Mouse (Mus musculus) forebrain, postnatal 0 days (tissue): Measurements from ENCODE around the gene Gm29564. TPM values are rescaled to one million over a fixed set of nuclear protein-coding genes. Genes with fewer than 3 reads are reported as not detected.
"Not testable (repeated sequence)": the region's sequence is repeated elsewhere in the genome, so short reads cannot be mapped to it uniquely, and the experiment has no call there.

Experiments
- ATAC-seq: fragments of 200-750 bp; cut with Nextera tagmentation; 2 replicates; pipeline ENCODE4 v1.8.0; 2017; ENCODE audit warnings: mild to moderate bottlenecking, moderate library complexity
- DNase-seq: peaks from one replicate; pipeline ENCODE4 v3.0.0-alpha.2; 2015
- H3K27ac ChIP-seq: fragments of 300-500 bp; sonication (generic); 2 replicates; pipeline ENCODE4 v1.5.1; 2014; ENCODE audit warnings: low read depth, mild to moderate bottlenecking, antibody characterized with exemption, low read length, moderate library complexity, mixed read lengths
- H3K27me3 ChIP-seq: fragments of 300-500 bp; sonication (generic); 2 replicates; pipeline ENCODE4 v1.6.1; 2014; ENCODE audit warnings: mild to moderate bottlenecking, low read length, mixed read lengths; ENCODE audit not compliant: insufficient read depth
- H3K36me3 ChIP-seq: fragments of 300-500 bp; sonication (generic); 2 replicates; pipeline ENCODE4 v1.6.1; 2014; ENCODE audit warnings: mild to moderate bottlenecking, moderate library complexity; ENCODE audit not compliant: insufficient read depth
- H3K4me1 ChIP-seq: fragments of 300-500 bp; sonication (generic); 2 replicates; pipeline ENCODE4 v1.6.1; 2014; ENCODE audit warnings: antibody characterized with exemption; ENCODE audit not compliant: insufficient read depth
- H3K4me2 ChIP-seq: fragments of 300-500 bp; sonication (generic); 2 replicates; pipeline ENCODE4 v1.6.1; 2014; ENCODE audit warnings: low read depth, mild to moderate bottlenecking, moderate library complexity
- H3K4me3 ChIP-seq: fragments of 300-500 bp; sonication (generic); 2 replicates; pipeline ENCODE4 v1.5.1; 2014; ENCODE audit warnings: low read depth, low read length, mixed read lengths
- H3K9ac ChIP-seq: fragments of 300-500 bp; sonication (generic); 2 replicates; pipeline ENCODE4 v1.6.1; 2014; ENCODE audit warnings: mild to moderate bottlenecking
- H3K9me3 ChIP-seq: fragments of 300-500 bp; sonication (generic); 2 replicates; pipeline ENCODE4 v1.6.1; 2016; ENCODE audit warnings: low read length
- WGBS: fragments of 180-500 bp; shearing (Covaris S2); extraction: QIAGEN DNeasy Blood & Tissue Kit; methylation state at CpG from one replicate; pipeline ENCODE4 v1.1.7; 2014; 5-methylcytosine and 5-hydroxymethylcytosine counted together
- polyA plus RNA-seq: library from polyadenylated mRNA; unstranded; fragments of >200 nt; fragmentation: Nextera tagmentation; extraction: Ambion mirVana; gene quantifications from 2 replicates; pipeline ENCODE4 v1.2.1, GENCODE M21; 2015
- total RNA-seq: library from RNA; depleted of rRNA; stranded (reverse); fragments of >200 nt; gene quantifications from 2 replicates; pipeline ENCODE4 v1.2.3, GENCODE M21; 2014; rRNA removed

Gene Gm29564
- total RNA-seq (not detected in 2 replicates), polyA plus RNA-seq (not detected in 2 replicates)

- not testable (repeated sequence) for H3K4me3 ChIP-seq, H3K9me3 ChIP-seq, DNase-seq, H3K4me1 ChIP-seq, H3K27ac ChIP-seq, H3K27me3 ChIP-seq, H3K36me3 ChIP-seq, H3K4me2 ChIP-seq, ATAC-seq, H3K9ac ChIP-seq
- WGBS = no CpG with 5 or more reads among the region's 6 CpGs
Observed at GRCm38 (mm10) chrY:78212693-78213092, at the start of gene Gm29564. Gene Gm29564 (plus strand): TSS chrY:78212993.

Other genes with a start within 250 kb of the Gm29564 start
- gene Gm20867, start 249.8 kb upstream of the Gm29564 start, total RNA-seq = not detected in 2 replicates
- not detected in 2 replicates for gene Gm20867, start 249.8 kb upstream of the Gm29564 start, polyA plus RNA-seq